Mouse (Mus musculus) lung, postnatal 0 days (tissue): ENCODE measurements around the gene Ccno. TPM values are rescaled to one million over a fixed set of nuclear protein-coding genes. Genes with fewer than 3 reads are reported as not detected.
A peak's percentile ranks its signal among the peaks of the same experiment; 100 is the strongest.

Source experiments
- ATAC-seq: fragments of 200-750 bp; cut with Nextera tagmentation; 2 replicates; pipeline ENCODE4 v1.8.0; 2017; ENCODE audit warnings: moderate library complexity
- DNase-seq: peaks from one replicate; pipeline ENCODE4 v3.0.0-alpha.2; 2016; ENCODE audit warnings: low spot score
- H3K27ac ChIP-seq: fragments of 300-500 bp; sonication (generic); 2 replicates; pipeline ENCODE4 v1.5.1; 2014; ENCODE audit warnings: antibody characterized with exemption, mild to moderate bottlenecking, low read length, mixed read lengths
- H3K27me3 ChIP-seq: fragments of 300-500 bp; sonication (generic); replicated peaks from 2 replicates; pipeline ENCODE4 v1.6.1; 2014; ENCODE audit warnings: low read length, mixed read lengths; ENCODE audit not compliant: insufficient read depth
- H3K36me3 ChIP-seq: fragments of 300-500 bp; sonication (generic); 2 replicates; pipeline ENCODE4 v1.6.1; 2014; ENCODE audit warnings: low read length, mixed read lengths; ENCODE audit not compliant: insufficient read depth
- H3K4me1 ChIP-seq: fragments of 300-500 bp; sonication (generic); 2 replicates; pipeline ENCODE4 v1.6.1; 2014; ENCODE audit warnings: antibody characterized with exemption, low read depth, low read length, mixed read lengths; ENCODE audit not compliant: insufficient read depth
- H3K4me2 ChIP-seq: fragments of 300-500 bp; sonication (generic); replicated peaks from 2 replicates; pipeline ENCODE4 v1.6.1; 2014; ENCODE audit warnings: low read depth, mild to moderate bottlenecking, low read length, moderate library complexity, mixed read lengths
- H3K4me3 ChIP-seq: fragments of 300-500 bp; sonication (generic); 2 replicates; pipeline ENCODE4 v1.5.1; 2014; ENCODE audit warnings: low read depth, low read length
- H3K9ac ChIP-seq: fragments of 300-500 bp; sonication (generic); replicated peaks from 2 replicates; pipeline ENCODE4 v1.6.1; 2014; ENCODE audit warnings: low read depth, mild to moderate bottlenecking
- H3K9me3 ChIP-seq: fragments of 300-500 bp; sonication (generic); 2 replicates; pipeline ENCODE4 v1.6.1; 2016; ENCODE audit warnings: low read length, mixed read lengths
- CTCF ChIP-seq: IDR thresholded peaks from 2 replicates; pipeline ENCODE4 v1.5.1; 2016; ENCODE audit warnings: antibody characterized with exemption, mild to moderate bottlenecking
- EP300 ChIP-seq: IDR thresholded peaks from 2 replicates; pipeline ENCODE4 v1.6.1; 2016; ENCODE audit warnings: antibody characterized with exemption, mild to moderate bottlenecking, control low read depth
- WGBS: fragments of 180-500 bp; shearing (Covaris S2); extraction: QIAGEN DNeasy Blood & Tissue Kit; methylation state at CpG from one replicate; pipeline ENCODE4 v1.1.7; 2014; 5-methylcytosine and 5-hydroxymethylcytosine counted together
- microRNA counts: library from miRNA; unstranded; fragments of <30 nt; microRNA quantifications from one replicate; lab custom pipeline; 2015
- microRNA-seq: library from miRNA; unstranded; fragments of <30 nt; microRNA quantifications from one replicate; pipeline ENCODE4, GENCODE M21; 2016
- polyA plus RNA-seq: library from polyadenylated mRNA; unstranded; fragments of >200 nt; fragmentation: Nextera tagmentation; extraction: Ambion mirVana; gene quantifications from 2 replicates; pipeline ENCODE4 v1.2.1, GENCODE M21; 2015

The Ccno gene
- polyA plus RNA-seq, 1 experiment from 2014 or later, result 6.0 TPM

GRCm38 (mm10) chr13:113034271-113034886 lies 46.8 kb downstream of the Ccno start:
- ATAC-seq (no peak), DNase-seq (peak; percentile 37)
- Histone ChIP-seq H3K4me3 (peak overlapping the region; percentile 48), H3K27me3 (peaks cover 28% of the 10 kb centered on the region), H3K9ac (no peak overlapping the region), H3K27ac (no peak overlapping the region), H3K4me1 (peaks cover 12% of the 10 kb centered on the region; the same call in 1 of the 2 replicates), H3K9me3 (no peaks in the 10 kb centered on the region), H3K4me2 (peak overlapping the region; percentile 84), H3K36me3 (no peaks in the 10 kb centered on the region)
- TF ChIP-seq CTCF (no peak), EP300 (no peak)
- WGBS, result 4% methylated on average over 11 of the region's 11 CpGs

GRCm38 (mm10) chr13:113034950-113035421 lies 47.4 kb downstream of the Ccno start, which contains the start of gene Cdc20b:
Cdc20b (plus strand) TSS chr13:113035111.
- Histone ChIP-seq H3K9me3 (no peaks in the 10 kb centered on the region), H3K4me3 (peak within 1 kb of the TSS; percentile 48), H3K9ac (no peak within 1 kb of the TSS), H3K27ac (no peak within 1 kb of the TSS), H3K4me1 (peaks cover 12% of the 10 kb centered on the region; the same call in 1 of the 2 replicates), H3K4me2 (peak within 1 kb of the TSS; percentile 84), H3K36me3 (no peaks in the 10 kb centered on the region), H3K27me3 (peaks cover 28% of the 10 kb centered on the region)
- ATAC-seq (peak; percentile 61), DNase-seq (peak; percentile 59)
- 2% methylated on average over 46 of the region's 46 CpGs for WGBS
- no peak for TF ChIP-seq CTCF
- no peak for TF ChIP-seq EP300

- ATAC-seq (peak; percentile 91), DNase-seq (peak; percentile 96)
- H3K27me3 ChIP-seq, result peaks cover 28% of the 10 kb centered on the region
- no peak overlapping the region for H3K9ac ChIP-seq
- no peaks in the 10 kb centered on the region for H3K36me3 ChIP-seq
- no peaks in the 10 kb centered on the region for H3K9me3 ChIP-seq
- no peak overlapping the region for H3K27ac ChIP-seq
- peaks cover 12% of the 10 kb centered on the region; the same call in 1 of the 2 replicates for H3K4me1 ChIP-seq
- WGBS, result under 1% methylated on average over 4 of the region's 4 CpGs
- 0 out of 2 replicates have a peak overlapping the region, but pooled peaks have one; percentile 48 for H3K4me3 ChIP-seq
- no peak for TF ChIP-seq EP300
- peak; percentile 94 for TF ChIP-seq CTCF
- peak overlapping the region; percentile 84; the same call in 1 of the 2 replicates for H3K4me2 ChIP-seq
Measured at GRCm38 (mm10) chr13:113035852-113036251, 48.2 kb downstream of the Ccno start.

MicroRNAs encoded within 50 kb of the gene (microRNA counts, 519-probe panel; counts per million panel counts)
- microRNA mmu-miR-449a (lab: Ali Mortazavi, UCI) (6,129 counts per million, percentile 80 among the panel's probes with 10 or more counts), microRNA mmu-miR-449b (lab: Ali Mortazavi, UCI) (not detected), microRNA mmu-miR-449c (lab: Ali Mortazavi, UCI) (not detected)

Small RNA genes lying within 50 kb of the gene (microRNA-seq; reads per million reads assigned to microRNA genes)
- gene Mir449a (24,170 reads per million, percentile 97 among the genes with 10 or more reads in this experiment), gene Mir449b (10.3 reads per million, percentile 22 among the genes with 10 or more reads in this experiment), gene Mir449c (22.0 reads per million, percentile 30 among the genes with 10 or more reads in this experiment)

Other genes with a start within 250 kb of the Ccno start
- gene Plpp1, start 187.0 kb upstream of the Ccno start, polyA plus RNA-seq, result 247 and 292 TPM in 2 replicates
- 24.3 and 29.3 TPM in 2 replicates for gene Mtrex, start 60.4 kb upstream of the Ccno start, polyA plus RNA-seq
- gene Dhx29, start 60.3 kb upstream of the Ccno start, polyA plus RNA-seq, result 22.8 and 23.5 TPM in 2 replicates
- 1.1 and 1.5 TPM in 2 replicates for gene Mcidas, start 6.0 kb downstream of the Ccno start, polyA plus RNA-seq
- 0.47 and 0.73 TPM in 2 replicates for gene Cdc20b, start 47.3 kb downstream of the Ccno start, polyA plus RNA-seq
- 132 and 135 TPM in 2 replicates for gene Gpx8, start 58.6 kb downstream of the Ccno start, polyA plus RNA-seq
- 5.1 and 8.0 TPM in 2 replicates for gene Gzma, start 113.2 kb downstream of the Ccno start, polyA plus RNA-seq
- gene Esm1, start 221.9 kb downstream of the Ccno start, polyA plus RNA-seq, result 4.8 and 5.3 TPM in 2 replicates
- gene Gzmk, start 238.1 kb downstream of the Ccno start, polyA plus RNA-seq, result not detected in 2 replicates